Mouse (Mus musculus): ENCODE results near the gene Cep78. TPM values are rescaled to one million over a fixed set of nuclear protein-coding genes. Genes with fewer than 3 reads are reported as not detected.

Gene Cep78
- total RNA-seq, 1 experiment from 2014 or later, result 11.3 TPM

- DNase-seq, result no peak
These were observed 19.7 kb downstream of the Cep78 start for GRCm38 (mm10) chr19:15965082-15965481.

GRCm38 (mm10) chr19:15964533-15964932 lies 20.3 kb downstream of the Cep78 start:
- DNase-seq, result no peak

- peak; percentile 36 for DNase-seq
These were observed 21.6 kb downstream of the Cep78 start for GRCm38 (mm10) chr19:15963011-15963695.

DNA sequence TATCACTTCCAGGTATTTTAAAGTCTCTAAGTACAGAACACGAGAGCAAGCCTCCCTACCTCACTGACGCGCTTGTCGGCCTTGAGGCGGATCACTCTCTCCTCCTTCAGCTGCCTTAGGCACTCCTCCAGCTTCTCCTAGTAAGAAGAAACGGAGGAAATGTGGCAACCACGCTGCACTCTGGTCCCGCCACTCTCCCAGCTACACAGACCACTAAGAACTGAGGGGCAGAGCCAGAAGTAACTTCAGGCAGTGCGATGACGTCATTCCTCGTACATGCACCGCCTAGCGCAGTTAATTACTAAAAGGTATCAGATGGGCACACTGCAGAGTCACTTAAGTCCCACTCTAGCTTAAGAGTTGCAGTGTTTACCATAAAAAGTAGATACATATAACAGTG lies 22.5 kb downstream of the Cep78 start:
- no peak for DNase-seq

- DNase-seq, result no peak
These were observed 34.6 kb downstream of the Cep78 start for GRCm38 (mm10) chr19:15950225-15950624.

- no peak for DNase-seq
These were observed 35.9 kb downstream of the Cep78 start for GRCm38 (mm10) chr19:15948867-15949266.

DNA sequence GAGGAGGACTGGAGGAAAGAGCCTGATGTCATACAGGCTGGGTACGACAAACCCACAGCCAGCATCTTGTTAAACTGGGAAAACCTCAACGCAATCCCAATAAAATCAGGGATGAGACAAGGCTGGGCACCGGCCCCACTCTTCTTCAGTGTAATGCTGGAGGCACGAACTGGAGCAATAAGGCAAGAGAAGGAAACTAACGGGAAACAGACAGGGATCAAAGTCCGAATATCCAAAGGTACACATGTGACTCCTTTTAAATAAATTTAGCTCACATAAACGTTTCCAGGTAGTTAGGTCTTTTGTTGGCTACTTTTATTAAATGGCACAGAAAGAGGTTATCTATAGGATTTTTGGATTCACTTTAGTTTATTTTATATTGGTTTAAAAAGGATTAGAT lies 36.4 kb downstream of the Cep78 start:
- DNase-seq, result no peak

DNA sequence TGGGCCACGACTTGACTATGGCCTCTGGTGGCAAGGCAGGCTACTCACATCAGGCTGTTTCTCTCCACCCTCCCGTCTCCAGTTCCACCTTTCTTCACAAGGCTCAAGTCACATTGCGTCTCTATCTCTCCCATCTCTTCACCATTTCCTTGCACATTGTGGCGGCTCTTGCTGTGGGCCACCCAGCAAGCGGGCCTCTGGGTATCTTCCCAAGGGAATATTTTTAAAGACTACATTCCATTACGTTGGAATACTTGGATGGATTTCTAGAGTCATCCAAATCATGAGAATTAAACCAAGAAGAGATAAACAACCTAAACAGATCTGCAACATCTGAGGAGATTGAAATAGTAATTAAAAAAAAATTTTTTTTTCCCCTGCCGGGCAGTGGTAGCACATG lies 37.6 kb downstream of the Cep78 start, which contains the start of gene Psat1:
Gene Psat1, minus strand, starts transcription at position 101 of the 400 bp plus-strand sequence.
- DNase-seq, result no peak

- peak; percentile 50 for DNase-seq
These were observed 38.1 kb downstream of the Cep78 start for GRCm38 (mm10) chr19:15946663-15947062.

DNA sequence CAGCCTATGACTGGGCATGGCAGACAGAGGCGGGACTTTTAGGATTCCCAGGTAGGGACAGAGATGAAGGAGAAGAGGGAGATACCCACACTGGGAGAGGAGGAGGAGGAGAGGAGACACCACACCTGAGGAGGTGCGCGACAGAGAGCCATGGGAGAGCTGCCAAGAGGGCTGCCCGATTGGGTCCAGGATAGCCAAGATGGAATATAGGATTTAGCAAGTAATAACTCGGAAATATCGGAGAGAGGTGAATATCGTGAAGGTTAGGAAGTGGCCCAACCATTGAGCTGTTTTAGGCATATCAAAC lies 41.7 kb downstream of the Cep78 start:
- DNase-seq, result no peak

DNA sequence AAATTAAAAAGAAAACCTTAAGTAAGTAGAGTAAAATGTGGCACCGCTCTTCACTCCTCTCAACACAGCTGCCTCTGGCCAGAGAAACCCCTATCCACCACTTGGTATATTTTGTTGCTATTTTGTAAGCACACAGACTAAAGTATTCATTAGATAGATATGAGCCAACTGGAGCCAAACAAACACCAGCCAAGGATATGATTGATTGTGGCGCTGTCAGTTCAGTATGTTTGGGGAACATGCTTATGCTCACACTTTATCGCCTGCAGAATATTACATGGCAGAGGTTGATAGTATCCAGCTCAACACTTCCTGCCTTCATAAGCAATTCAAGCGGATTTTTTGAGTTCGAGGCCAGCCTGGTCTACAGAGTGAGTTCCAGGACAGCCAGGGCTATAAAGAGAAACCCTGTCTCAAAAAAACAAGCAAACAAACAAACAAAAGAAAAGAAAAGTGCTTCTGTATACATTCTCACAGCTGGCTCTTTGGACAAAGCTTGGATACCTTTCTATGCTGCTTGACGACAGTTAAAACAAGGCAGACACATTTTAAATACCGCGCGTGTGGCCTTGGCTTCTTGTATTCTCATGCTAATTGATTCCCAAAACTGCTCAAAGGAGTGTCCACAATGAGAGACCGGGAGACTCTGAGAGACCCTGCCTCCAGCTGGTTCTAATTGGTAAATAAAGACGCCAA lies 42.2 kb downstream of the Cep78 start:
- DNase-seq, result no peak

DNA sequence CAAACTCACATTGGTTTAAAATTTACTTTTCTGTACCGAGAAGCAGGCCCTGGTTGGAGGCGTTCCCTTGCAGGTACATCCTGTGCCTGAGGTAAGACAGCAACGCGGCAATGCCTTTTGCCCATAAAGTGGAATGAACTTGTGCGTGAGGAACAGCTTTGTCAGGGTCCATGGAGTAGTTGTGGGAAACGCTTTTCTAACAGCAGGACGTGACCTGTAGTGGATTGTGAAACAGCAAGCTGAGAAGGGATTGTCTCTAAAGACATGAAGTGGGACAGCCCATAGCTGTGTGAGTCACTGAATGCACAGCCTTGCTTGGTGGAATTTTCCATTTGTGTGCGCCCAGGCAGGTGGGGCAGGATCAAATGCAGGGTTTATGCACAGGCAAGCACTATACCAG lies 43.4 kb downstream of the Cep78 start:
- peak; percentile 35 for DNase-seq

GRCm38 (mm10) chr19:15925719-15926045 lies 59.1 kb downstream of the Cep78 start:
- peak; percentile 87 for DNase-seq

DNA sequence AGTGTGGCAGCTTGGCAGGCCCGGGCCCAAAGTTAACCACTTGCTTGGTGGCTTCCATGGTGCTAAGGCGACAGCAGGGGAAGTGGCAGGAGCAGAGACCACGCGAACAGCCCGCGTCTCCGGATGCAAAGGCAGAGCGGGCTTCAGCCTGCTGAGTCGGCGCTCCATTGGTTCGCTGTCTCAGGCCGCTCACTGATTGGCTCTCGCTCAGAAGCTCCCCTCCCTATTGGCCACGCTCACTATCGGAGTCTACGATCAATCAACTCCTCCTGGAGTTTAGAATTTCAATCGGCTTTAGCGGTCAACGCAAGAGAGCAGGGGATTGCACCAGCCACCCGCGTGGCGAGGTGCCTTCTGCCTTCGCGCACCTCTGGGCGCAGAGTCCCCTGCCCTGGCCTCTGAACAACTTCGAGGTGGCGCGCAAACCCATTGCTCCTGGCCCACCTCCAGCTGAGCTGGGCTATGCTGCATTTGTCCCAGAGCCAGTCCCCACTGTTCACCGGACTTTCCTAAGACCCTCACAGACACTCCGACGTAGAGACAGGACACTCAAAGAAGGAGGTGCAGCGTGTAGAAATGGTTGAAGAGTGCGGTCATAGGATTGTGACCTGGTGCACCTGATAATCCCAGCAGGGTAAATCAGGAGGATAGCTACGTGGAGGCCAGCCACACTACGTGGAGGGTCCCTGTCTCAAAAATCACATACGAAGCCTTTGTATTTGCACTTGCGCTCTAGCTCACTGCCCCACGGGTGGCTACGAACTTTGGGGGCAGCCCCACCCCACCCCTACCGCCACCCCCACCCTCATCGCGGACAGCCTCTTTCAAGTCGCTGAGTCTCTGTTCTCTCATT lies 59.7 kb downstream of the Cep78 start:
- DNase-seq, result peak; percentile 89

GRCm38 (mm10) chr19:15924181-15924865 lies 60.5 kb downstream of the Cep78 start:
- DNase-seq, result peak; percentile 61

DNA sequence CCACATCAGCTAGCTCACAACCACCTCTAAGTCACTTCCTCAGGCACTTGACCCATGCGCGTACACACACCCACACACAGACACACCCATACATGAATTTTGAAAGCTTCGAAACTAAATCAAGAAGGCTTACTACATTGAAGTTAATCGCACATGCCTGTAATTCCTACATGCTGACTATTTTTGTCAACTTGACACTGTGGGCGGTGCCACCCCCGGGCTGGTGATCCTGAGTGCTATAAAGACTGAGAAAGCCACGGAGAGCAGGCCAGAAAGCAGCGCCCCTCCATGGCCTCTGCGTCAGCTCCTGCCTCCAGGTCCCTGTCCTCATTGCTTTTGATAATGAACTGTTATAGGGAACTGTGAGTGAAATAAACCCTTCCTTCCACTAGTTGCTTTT lies 61.4 kb downstream of the Cep78 start:
- peak; percentile 52 for DNase-seq

DNA sequence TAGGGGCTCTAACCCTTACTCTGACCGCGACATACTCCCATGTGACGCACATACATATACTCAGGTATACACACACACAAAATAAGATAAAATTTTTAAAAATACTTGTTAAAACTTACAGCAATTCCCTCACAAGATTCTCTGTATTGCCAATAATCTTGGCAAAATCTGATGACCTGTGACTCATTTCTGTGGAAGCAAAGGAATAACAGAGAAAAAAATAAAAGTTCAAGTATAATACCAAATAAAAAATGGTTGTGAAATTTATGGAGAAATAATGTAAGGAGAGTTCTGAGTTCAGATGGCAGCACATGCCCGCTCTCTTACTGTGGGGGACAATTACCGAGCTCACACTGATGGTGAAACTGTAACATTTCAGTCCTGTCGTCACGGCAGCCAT lies 65.5 kb downstream of the Cep78 start:
- DNase-seq, result no peak

DNA sequence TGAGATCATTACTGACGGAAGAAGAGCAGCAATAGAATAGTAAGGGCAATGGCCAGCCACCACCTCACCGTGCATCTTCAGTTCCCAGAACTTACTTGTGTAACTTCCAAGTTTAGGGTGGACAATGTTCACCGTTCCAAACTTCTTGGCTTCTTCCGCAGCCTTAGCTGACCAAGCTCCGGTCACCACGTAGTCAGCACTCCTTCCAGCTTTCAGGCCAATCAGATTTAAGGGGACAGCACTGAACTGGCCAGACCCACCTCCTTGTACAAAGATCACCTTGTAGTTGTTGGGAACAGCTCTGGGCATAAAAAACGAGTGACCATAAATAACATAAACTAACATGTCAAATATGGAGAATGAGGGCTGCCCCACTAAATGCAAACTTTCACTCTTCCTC lies 66.7 kb downstream of the Cep78 start:
- no peak for DNase-seq

DNA sequence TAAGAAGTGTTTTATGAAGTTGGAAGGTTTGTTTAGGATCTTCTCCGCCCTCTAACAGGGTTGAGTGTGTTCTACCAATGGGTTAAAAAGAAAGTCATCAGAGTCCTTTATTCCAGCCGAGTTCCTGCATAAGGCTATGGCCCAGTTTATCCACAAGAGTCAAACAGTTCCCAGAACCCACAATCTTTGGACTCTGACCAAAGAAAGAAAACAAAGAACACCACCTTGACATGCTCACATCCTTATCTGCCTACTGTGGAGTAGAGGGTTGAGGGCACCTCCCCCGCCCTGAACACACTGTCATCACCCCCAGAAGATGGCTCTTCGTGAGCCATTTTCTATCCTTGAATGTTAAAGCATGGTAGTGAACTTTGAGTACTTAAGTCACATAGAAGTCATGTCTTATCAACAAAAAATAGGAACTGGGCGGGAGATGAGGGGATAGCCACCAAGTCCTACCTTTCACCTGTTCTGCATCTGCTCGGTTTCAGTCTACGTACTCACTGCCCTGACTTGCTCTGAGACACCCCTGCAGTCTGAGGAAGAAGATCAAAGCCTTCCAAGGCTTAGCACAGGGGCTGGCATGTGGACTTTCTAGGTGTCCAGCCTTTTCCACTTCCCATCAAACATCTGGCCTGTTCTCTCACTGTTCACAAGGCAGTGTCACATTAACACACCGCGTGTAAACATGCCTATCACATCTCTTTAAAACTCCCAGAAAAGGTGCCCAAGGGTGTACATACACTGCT lies 71.4 kb downstream of the Cep78 start:
- DNase-seq, result no peak

DNA sequence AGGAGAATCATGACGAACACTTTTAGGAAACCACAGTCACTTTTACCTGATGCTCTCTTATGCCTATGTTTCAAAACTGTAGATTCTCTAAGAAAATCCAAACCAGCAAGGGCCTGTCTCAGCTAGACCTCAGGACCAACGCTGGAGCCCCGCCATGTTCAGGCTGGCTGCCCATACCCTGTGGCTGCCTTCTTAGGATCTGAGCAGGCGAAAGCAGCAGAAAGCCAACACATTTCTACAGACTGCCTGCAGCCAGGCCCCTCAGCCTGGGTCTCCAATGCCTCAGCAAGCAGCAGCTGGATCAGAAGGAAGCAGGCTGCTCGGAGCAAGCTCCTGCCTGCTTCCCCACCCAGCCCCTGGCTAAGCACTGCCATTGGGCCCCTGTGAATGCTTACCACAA lies 73.3 kb downstream of the Cep78 start:
- no peak for DNase-seq

GRCm38 (mm10) chr19:15910987-15911386 lies 73.8 kb downstream of the Cep78 start:
- no peak for DNase-seq

DNA sequence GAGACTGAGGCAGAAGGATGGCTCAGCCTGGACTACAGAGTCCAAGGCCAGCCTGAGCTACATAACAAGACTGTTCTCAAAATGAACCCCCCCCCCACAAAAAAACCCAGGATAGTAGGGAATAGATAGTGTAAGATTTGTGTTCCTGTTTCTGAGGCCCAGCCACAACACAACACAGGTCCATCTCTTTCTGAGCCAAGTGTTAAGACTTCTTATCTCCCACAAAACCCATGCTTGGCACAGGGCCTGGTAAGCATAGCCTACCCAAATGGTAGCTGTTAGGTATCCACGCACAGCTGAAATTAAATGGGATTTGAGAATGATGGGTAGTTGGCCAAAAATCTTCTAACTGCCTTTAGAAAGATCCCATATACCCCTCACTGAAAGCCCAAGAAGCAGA lies 74.3 kb downstream of the Cep78 start:
- DNase-seq, result no peak

All from adrenal gland, postnatal 25 days (tissue).